Mouse (Mus musculus): ENCODE measurements around the gene Dop1a. TPM values are rescaled to one million over a fixed set of nuclear protein-coding genes. Genes with fewer than 3 reads are reported as not detected.

The Dop1a gene
- polyA plus RNA-seq, 1 experiment from 2014 or later = 16.9 TPM

- DNase-seq (ENCODE audit: low spot score) = no peak
Measured at GRCm38 (mm10) chr9:86499083-86499482, 32.1 kb downstream of the Dop1a start.

GRCm38 (mm10) chr9:86507437-86507836 is 40.5 kb downstream of the Dop1a start:
- DNase-seq (ENCODE audit: low spot score) = no peak

GRCm38 (mm10) chr9:86513733-86514132 is 46.8 kb downstream of the Dop1a start:
- no peak for DNase-seq (ENCODE audit: low spot score)

GRCm38 (mm10) chr9:86514390-86514789 is 47.4 kb downstream of the Dop1a start:
- no peak for DNase-seq (ENCODE audit: low spot score)

- no peak for DNase-seq (ENCODE audit: low spot score)
Measured at GRCm38 (mm10) chr9:86514798-86515197, 47.8 kb downstream of the Dop1a start.

- no peak for DNase-seq (ENCODE audit: low spot score)
Measured at GRCm38 (mm10) chr9:86522335-86522734, 55.4 kb downstream of the Dop1a start.

GRCm38 (mm10) chr9:86525600-86525999 is 58.6 kb downstream of the Dop1a start:
- no peak for DNase-seq (ENCODE audit: low spot score)

GRCm38 (mm10) chr9:86534071-86534470 is 67.1 kb downstream of the Dop1a start:
- DNase-seq (ENCODE audit: low spot score) = no peak

GRCm38 (mm10) chr9:86543451-86543850 is 76.5 kb downstream of the Dop1a start:
- DNase-seq (ENCODE audit: low spot score) = no peak

GRCm38 (mm10) chr9:86544559-86544958 is 77.6 kb downstream of the Dop1a start:
- no peak for DNase-seq (ENCODE audit: low spot score)

GRCm38 (mm10) chr9:86549637-86550162 is 82.7 kb downstream of the Dop1a start:
- no peak for DNase-seq (ENCODE audit: low spot score)

GRCm38 (mm10) chr9:86550717-86551116 is 83.8 kb downstream of the Dop1a start:
- no peak for DNase-seq (ENCODE audit: low spot score)

GRCm38 (mm10) chr9:86553886-86554285 is 86.9 kb downstream of the Dop1a start:
- DNase-seq (ENCODE audit: low spot score) = no peak

GRCm38 (mm10) chr9:86554641-86555040 is 87.7 kb downstream of the Dop1a start:
- DNase-seq (ENCODE audit: low spot score) = no peak

GRCm38 (mm10) chr9:86560543-86560942 is 93.6 kb downstream of the Dop1a start:
- no peak for DNase-seq (ENCODE audit: low spot score)

GRCm38 (mm10) chr9:86569314-86569910 is 102.5 kb downstream of the Dop1a start:
- no peak for DNase-seq (ENCODE audit: low spot score)

- DNase-seq (ENCODE audit: low spot score) = no peak
Measured at GRCm38 (mm10) chr9:86570261-86570890, 103.4 kb downstream of the Dop1a start.

GRCm38 (mm10) chr9:86570946-86571345 is 104.0 kb downstream of the Dop1a start:
- DNase-seq (ENCODE audit: low spot score) = no peak

- DNase-seq (ENCODE audit: low spot score) = peak; percentile 95
Measured at GRCm38 (mm10) chr9:86571540-86572135, 104.7 kb downstream of the Dop1a start, which contains the start of the genes Pgm3 and Rwdd2a. Pgm3 (minus strand) TSS chr9:86571842. Rwdd2a (plus strand) TSS chr9:86571991.

- peak; percentile 59 for DNase-seq (ENCODE audit: low spot score)
Measured at GRCm38 (mm10) chr9:86572196-86572595, 105.2 kb downstream of the Dop1a start.

- peak; percentile 87 for DNase-seq (ENCODE audit: low spot score)
Measured at GRCm38 (mm10) chr9:86572636-86573291, 105.8 kb downstream of the Dop1a start.
